Mouse (Mus musculus) spleen, postnatal 4 days (tissue): ENCODE measurements around the gene Abcb9.

ENCODE experiments used
- DNase-seq, 2 experiments: peaks; one replicate each; pipeline ENCODE4 v3.0.0; 2022; ENCODE audit warnings: low spot score in 2 of 2

Gene Abcb9

GRCm38 (mm10) chr5:124095596-124096232 is at the start of gene Abcb9:
Abcb9 (minus strand) TSS chr5:124095798.
- peak; percentile 100 for DNase-seq

DNA sequence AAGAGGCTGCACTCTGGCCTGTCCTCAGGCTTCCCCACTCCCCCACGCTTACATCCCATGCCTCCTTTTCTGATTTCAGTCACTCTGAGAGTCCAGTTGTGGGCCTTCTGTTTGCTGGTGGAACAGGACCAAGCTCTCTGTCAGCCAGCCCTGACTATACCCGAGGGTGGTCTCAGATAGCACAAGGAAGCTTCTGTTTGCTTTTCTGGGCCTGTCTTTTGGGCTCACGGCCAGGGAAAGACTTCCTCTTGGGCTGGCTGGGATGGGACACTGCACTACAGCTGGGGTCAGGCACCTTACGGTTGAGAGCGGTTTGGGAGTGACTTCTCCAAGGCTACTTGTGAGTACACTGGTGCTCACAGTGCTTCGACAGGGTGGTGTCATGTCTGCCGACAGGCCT is 42.5 kb upstream of the Abcb9 start:
- DNase-seq: no peak

DNA sequence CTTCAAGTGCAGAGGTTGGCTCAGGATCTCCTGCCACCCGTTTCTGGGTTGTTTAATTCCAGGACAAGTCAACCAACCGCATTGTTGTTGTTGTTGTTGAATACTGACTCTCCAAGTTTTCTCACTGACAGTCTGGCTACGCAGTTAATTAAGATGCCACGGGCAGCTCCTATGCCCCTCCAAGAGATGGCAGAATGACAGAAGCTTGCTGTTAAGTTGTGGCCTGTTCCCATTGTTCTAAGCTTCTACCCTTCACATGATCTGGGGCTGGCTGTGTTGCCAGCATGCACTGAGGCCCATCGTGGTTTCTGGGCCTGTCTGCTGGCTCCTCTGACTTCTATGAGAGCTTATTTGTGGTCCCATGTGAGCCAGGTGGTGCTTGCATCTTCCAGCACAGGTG is 38.7 kb upstream of the Abcb9 start:
- no peak for DNase-seq

- DNase-seq: no peak
Measured at GRCm38 (mm10) chr5:124125093-124125492, 29.5 kb upstream of the Abcb9 start.

DNA sequence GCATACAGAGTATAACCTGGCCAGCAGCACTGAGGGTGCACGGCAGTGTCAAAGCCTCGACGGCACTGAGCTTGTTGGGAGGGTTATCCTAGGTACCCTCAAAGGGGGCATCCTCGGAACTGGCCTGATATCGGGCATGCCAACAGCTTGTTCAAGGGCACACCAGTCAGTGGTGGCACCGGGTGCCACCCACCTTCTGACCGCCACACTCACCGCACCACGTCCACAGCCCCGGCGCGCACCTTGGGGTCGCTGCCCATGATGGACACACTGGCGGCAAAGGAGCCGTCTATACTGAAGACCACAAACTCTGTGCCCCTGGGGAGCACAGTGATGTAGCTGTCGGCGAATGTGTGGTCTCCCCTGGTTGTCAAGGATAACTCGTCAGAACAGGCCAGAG is 26.8 kb upstream of the Abcb9 start:
- no peak for DNase-seq

- DNase-seq: no peak
Measured at GRCm38 (mm10) chr5:124119204-124119603, 23.6 kb upstream of the Abcb9 start.

DNA sequence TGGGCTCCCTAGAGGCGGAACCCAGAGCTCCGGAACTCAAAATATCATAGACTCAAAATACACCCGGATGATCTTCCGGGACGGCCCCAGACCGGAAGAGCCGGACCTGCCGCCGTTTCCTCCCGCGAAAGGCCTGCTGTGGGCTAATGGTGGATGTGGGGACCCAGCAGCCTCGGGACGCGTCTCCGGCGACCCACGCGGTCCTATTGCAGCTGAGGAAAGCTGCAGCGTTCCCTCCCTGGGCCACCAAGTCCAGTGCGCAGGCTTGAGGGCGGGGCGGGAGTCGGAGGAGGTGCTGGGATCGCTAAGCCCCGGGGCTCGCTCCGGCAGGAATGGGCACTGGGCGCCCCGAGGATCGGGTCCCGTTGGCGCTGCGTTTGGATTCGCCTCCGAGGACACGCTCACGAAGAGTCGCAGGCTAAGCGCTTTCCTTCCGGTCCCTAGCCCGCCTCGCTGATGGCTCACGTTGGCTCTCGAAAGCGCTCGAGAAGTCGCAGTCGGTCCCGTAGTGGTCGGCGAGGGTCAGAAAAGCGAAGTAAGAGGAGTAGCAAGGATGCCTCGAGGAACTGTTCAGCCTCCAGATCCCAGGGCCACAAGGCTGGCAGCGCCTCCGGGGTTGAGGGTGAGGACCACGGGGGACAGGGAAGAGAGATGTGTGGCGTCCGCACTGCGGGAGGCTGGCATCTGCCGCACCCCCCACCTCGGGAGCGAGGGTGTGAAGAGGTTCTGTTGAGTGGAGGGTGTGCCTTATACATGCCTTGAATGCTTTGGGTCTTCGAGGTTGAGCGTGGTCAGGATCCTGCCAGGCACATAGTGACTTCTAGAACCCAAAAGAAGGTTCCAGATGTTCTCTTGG is 20.6 kb upstream of the Abcb9 start, which contains the start of gene Arl6ip4:
Gene Arl6ip4 (plus strand): TSS at position 100 of the 856 bp plus-strand sequence.
- DNase-seq: peak; percentile 83 to 91

DNA sequence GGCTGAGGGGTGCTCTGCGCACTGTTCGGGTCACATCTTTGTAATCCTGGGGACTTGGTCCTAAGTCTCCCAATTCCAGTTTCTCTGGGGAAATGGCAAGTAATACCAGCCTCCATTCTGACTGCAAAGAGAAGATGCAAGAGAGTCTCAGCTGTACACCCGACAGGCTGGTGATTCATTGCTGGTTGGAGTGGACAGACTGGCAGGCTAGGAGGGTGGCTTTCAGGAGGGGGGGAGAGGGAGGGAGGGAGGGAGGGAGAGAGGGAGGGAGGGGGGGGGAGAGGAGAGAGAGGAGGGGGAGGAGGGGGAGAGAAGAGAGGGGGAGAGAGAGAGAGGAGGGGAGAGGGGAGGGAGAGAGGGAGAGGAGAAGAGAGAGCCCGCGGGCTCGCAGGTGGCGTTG is 19.9 kb upstream of the Abcb9 start:
- DNase-seq: no peak

DNA sequence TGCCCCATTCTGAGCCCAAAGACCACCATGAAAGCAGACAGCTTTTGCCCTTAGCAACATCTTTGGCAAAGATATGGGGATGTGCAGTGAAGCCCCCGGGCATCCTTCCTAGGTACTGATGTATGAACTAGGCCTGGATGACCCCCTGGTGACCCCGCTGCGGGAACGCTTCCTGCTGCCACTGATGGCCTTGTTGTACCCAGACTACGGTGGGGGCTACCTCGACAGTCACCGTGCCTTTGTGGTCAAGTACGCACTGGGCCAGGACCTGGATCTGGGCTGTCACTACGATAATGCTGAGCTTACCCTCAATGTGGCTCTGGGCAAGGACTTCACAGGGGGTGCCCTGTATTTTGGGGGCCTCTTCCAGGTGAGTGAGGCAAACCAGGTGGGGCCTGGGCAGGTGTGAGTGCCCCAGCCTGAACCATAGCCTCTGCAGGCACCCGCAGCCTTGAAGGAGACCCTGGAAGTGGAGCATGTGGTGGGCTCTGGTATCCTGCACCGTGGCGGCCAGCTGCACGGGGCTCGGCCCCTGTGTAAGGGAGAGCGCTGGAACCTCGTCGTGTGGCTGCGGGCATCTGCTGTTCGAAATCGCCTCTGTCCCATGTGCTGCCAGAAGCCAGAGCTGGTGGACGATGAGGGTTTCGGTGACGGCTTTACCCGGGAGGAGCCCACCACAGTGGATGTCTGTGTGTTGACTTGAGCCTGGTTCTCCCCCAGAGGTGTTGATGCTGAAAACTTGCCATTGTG is 18.9 kb upstream of the Abcb9 start:
- peak in 1 of 2 experiments; percentile 68 for DNase-seq

DNA sequence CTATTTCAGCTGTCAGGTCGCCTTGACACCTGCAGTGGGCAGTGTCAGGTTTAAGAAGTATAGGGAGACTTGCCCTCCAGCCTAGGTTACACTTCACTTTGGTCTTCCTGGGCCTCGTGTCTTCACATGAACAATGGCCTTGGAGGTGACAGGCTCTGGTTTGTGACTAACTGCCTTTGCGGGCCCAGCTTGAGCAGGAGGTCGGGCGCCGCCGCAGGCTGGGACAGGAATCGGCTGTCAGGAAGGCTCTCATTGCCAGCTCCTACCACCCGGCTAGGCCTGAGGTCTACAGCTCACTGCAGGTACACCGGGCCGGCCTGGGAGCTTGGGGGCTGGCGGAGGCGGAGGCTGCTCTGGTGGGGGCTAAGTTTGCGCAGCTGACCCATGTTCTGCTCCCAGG is 17.4 kb upstream of the Abcb9 start:
- DNase-seq: peak; percentile 72 to 87

DNA sequence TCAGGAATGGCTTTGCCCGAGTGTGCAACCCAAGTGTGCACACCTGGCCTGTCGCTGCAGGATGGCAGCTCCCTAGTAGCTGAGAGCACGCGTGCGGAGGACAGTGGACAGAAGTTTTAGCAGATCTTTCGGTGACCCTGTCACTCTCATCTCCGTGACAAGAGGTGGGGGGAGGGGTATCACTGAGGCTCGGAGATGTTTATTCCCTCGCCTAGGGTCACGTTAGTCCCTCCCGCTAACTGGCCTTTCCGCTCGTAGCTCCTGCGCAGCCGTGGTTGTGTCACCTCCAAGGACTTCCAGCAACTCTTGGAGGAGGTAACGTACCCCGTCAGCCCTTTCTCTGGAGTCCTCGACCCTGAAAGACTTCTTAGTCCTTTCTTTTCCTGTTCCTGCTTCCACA is 16.9 kb upstream of the Abcb9 start:
- DNase-seq: peak in 1 of 2 experiments; percentile 43

DNA sequence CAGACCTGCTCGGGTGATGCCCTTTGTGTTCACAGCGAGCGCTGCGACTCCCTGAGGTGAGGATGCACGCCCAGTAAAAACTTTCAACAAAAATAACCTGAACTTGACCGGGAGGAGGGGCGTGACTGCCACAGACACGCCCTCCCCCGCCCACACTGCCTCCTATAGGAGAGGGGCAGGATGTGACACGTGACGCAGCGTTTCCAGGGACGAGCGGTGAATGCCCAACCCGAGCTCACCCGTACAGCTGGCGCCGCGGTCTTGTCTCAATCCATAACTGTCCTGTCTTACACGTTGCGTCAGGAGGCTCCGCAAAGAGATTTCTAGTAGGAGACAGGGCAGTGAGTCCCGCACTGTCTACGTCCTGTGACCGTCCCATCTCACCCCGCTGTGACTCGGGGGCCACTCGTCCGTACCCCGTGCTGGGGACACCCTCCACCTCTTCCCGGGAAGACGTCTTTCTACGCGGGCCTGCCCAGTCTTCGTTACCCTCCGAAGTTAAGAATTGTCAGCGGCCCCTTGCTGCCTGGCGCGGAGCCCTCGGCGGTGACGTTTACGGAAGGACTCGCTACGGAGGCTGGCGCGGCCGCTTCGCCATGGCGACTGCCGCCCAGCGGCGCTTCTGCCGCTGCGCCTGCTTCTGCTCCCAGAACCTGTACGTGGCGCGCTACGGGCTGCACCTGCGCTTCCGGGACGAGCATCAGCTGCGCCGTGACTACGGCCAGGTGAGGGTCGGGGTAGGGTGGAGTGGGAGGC is 16.3 kb upstream of the Abcb9 start, which contains the start of gene Ogfod2:
Gene Ogfod2 (plus strand): TSS at position 556 of the 756 bp plus-strand sequence.
- peak; percentile 95 to 96 for DNase-seq

GRCm38 (mm10) chr5:124111077-124111741 is 15.6 kb upstream of the Abcb9 start:
- DNase-seq: peak; percentile 67 to 87

DNA sequence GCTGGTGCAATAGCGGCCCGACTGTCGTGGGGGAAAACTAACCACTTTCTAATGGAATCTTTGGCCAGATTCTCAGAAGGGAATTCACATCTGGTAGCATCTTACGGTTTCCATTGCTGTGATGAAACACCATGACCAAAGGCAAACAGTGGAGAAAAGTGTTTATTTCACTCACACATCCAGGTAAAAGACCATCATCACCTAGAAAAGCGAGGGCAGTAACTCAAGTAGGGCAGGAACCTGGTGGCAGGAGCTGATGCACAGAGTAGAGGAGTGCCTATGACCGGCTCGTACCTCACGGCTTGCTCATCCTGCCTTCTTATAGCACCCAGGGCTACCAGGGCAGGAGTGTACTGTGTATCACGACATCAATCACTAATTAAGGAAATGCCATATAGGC is 8.0 kb upstream of the Abcb9 start:
- DNase-seq: no peak

DNA sequence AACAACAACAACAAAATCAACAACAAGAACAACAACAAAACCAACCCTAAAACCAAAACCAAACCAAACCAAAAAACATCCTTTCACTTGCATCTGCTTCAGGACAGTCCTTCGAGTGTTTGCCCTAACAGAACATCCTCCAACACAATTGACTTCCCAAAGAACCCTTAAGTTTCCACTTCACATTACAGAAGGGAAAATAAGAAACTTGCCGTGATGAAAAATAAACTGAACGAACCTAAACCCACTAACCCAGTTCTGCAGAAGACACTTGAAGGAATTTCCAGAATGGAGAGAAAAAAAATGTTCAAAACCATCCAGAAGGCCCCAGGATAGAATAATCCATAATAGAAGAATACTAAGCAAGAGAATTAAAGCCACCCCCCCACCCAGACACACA is 7.4 kb upstream of the Abcb9 start:
- no peak for DNase-seq

GRCm38 (mm10) chr5:124102326-124102725 is 6.7 kb upstream of the Abcb9 start:
- DNase-seq: no peak

DNA sequence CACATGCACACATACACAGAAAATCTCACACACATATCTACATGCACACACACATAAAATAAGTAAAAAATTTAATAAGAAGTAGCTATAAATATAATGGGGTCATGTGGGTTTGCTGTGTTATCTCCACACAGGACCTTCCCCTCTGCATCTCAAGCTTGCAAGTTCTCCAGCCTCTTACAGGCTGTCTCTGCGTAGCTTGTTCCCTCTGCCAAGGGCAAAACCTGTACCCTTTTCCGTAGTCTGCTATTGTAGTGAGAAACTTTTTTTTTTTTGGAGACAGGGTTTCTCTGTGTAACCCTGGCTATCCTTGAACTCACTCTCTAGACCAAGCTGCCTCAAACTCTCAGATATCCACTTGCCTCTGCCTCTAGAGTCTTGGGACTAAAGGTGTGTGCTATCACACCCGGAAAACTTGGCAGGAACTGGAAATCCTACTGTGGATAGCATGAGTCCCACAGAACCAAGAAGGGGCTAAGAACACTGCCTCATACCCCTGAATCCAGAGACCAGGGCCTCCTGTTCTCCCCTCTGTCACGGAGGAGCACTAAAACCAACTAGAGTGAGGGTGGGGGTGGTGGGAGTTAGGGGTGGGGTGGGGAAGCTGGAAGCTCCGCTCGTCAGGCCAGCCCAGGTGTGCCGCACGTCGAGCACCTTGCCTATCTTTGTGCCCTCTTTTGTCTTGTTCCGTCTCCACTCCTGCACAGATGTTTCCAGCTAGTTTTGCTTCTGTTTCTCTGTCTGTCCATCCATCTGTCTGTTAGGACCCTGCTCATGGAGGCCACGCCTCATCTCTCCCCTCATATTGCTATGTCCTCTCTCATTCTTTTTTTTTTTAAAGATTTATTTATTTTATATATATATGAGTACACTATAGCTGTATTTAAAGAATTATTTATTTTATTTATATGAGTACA is 4.8 kb upstream of the Abcb9 start:
- DNase-seq: no peak

GRCm38 (mm10) chr5:124098923-124099322 is 3.3 kb upstream of the Abcb9 start:
- DNase-seq: no peak

- DNase-seq: peak; percentile 73 to 84
Measured at GRCm38 (mm10) chr5:124095077-124095581, 469 bp downstream of the Abcb9 start.
